Mouse (Mus musculus): ENCODE results near the gene Gpm6a. TPM values are rescaled to one million over a fixed set of nuclear protein-coding genes. Genes with fewer than 3 reads are reported as not detected.

Gene Gpm6a
- polyA plus RNA-seq (2014; fragmentation: Nextera tagmentation; extraction: Ambion mirVana) = 99.4 and 103 TPM in 2 replicates

- Histone ChIP-seq H3K4me3 (ENCODE audit: low read depth, low read length) (peak within 1 kb of the TSS; percentile 36), H3K27ac (ENCODE audit: low read depth, low read length) (peak within 1 kb of the TSS; percentile 79), H3K9ac (ENCODE audit: low read depth, low read length) (peak within 1 kb of the TSS; percentile 46; the same call in 1 of the 2 replicates), H3K4me1 (replicated peaks; ENCODE audit: control insufficient read depth, insufficient read depth, low read length) (no peaks in the 10 kb centered on the region; the same call in 1 of the 2 replicates), H3K4me2 (replicated peaks; ENCODE audit: low read depth, low read length) (peak within 1 kb of the TSS; percentile 38), H3K9me3 (ENCODE audit: control insufficient read depth, low read length) (no peaks in the 10 kb centered on the region), H3K27me3 (ENCODE audit: control insufficient read depth, insufficient read depth, low read length) (no peaks in the 10 kb centered on the region), H3K36me3 (ENCODE audit: control insufficient read depth, insufficient read depth, low read length) (no peaks in the 10 kb centered on the region)
- ATAC-seq (ENCODE audit: low FRiP score) = peak; percentile 89
- WGBS = 14% methylated on average over 13 of the region's 13 CpGs
- DNase-seq (ENCODE audit: low spot score) = peak; percentile 61
Measured at GRCm38 (mm10) chr8:54954741-54955455, at the start of gene Gpm6a. Gpm6a (plus strand) TSS chr8:54954843.

GRCm38 (mm10) chr8:54912891-54913290 lies 41.8 kb upstream of the Gpm6a start:
- Histone ChIP-seq H3K9ac (ENCODE audit: low read depth, low read length) (no peak overlapping the region), H3K36me3 (ENCODE audit: control insufficient read depth, insufficient read depth, low read length) (no peaks in the 10 kb centered on the region), H3K27me3 (ENCODE audit: control insufficient read depth, insufficient read depth, low read length) (no peaks in the 10 kb centered on the region), H3K4me1 (replicated peaks; ENCODE audit: control insufficient read depth, insufficient read depth, low read length) (no peaks in the 10 kb centered on the region), H3K4me3 (ENCODE audit: low read depth, low read length) (no peak overlapping the region), H3K9me3 (ENCODE audit: control insufficient read depth, low read length) (no peaks in the 10 kb centered on the region), H3K27ac (ENCODE audit: low read depth, low read length) (no peak overlapping the region), H3K4me2 (replicated peaks; ENCODE audit: low read depth, low read length) (no peak overlapping the region)
- 91% methylated on average over 2 of the region's 2 CpGs for WGBS
- ATAC-seq (ENCODE audit: low FRiP score) (no peak), DNase-seq (ENCODE audit: low spot score) (no peak)

GRCm38 (mm10) chr8:54917710-54918109 lies 36.9 kb upstream of the Gpm6a start:
- Histone ChIP-seq H3K4me3 (ENCODE audit: low read depth, low read length) (no peak overlapping the region), H3K27ac (ENCODE audit: low read depth, low read length) (no peak overlapping the region), H3K36me3 (ENCODE audit: control insufficient read depth, insufficient read depth, low read length) (no peaks in the 10 kb centered on the region), H3K9ac (ENCODE audit: low read depth, low read length) (no peak overlapping the region), H3K9me3 (ENCODE audit: control insufficient read depth, low read length) (no peaks in the 10 kb centered on the region), H3K4me2 (replicated peaks; ENCODE audit: low read depth, low read length) (no peak overlapping the region), H3K27me3 (ENCODE audit: control insufficient read depth, insufficient read depth, low read length) (no peaks in the 10 kb centered on the region), H3K4me1 (replicated peaks; ENCODE audit: control insufficient read depth, insufficient read depth, low read length) (no peaks in the 10 kb centered on the region)
- DNase-seq (ENCODE audit: low spot score) = no peak
- 0 out of 2 replicates have a peak, but pooled peaks have one; percentile 19 for ATAC-seq (ENCODE audit: low FRiP score)
- 56% methylated on average over 8 of the region's 9 CpGs for WGBS

- no peak overlapping the region for H3K4me3 ChIP-seq (ENCODE audit: low read depth, low read length)
- ATAC-seq (ENCODE audit: low FRiP score) (0 out of 2 replicates have a peak, but pooled peaks have one; percentile 23), DNase-seq (ENCODE audit: low spot score) (peak; percentile 11)
- WGBS = 51% methylated on average over 2 of the region's 2 CpGs
- no peaks in the 10 kb centered on the region for H3K27me3 ChIP-seq (ENCODE audit: control insufficient read depth, insufficient read depth, low read length)
- no peaks in the 10 kb centered on the region for H3K9me3 ChIP-seq (ENCODE audit: control insufficient read depth, low read length)
- no peak overlapping the region for H3K4me2 ChIP-seq (replicated peaks; ENCODE audit: low read depth, low read length)
- H3K4me1 ChIP-seq (replicated peaks; ENCODE audit: control insufficient read depth, insufficient read depth, low read length) = no peaks in the 10 kb centered on the region
- H3K9ac ChIP-seq (ENCODE audit: low read depth, low read length) = no peak overlapping the region
- no peaks in the 10 kb centered on the region for H3K36me3 ChIP-seq (ENCODE audit: control insufficient read depth, insufficient read depth, low read length)
- H3K27ac ChIP-seq (ENCODE audit: low read depth, low read length) = no peak overlapping the region
Measured at GRCm38 (mm10) chr8:54922160-54922855, 32.3 kb upstream of the Gpm6a start.

GRCm38 (mm10) chr8:54924936-54925335 lies 29.7 kb upstream of the Gpm6a start:
- Histone ChIP-seq H3K4me2 (replicated peaks; ENCODE audit: low read depth, low read length) (no peak overlapping the region), H3K27ac (ENCODE audit: low read depth, low read length) (no peak overlapping the region), H3K4me3 (ENCODE audit: low read depth, low read length) (no peak overlapping the region), H3K4me1 (replicated peaks; ENCODE audit: control insufficient read depth, insufficient read depth, low read length) (no peaks in the 10 kb centered on the region), H3K36me3 (ENCODE audit: control insufficient read depth, insufficient read depth, low read length) (no peaks in the 10 kb centered on the region), H3K27me3 (ENCODE audit: control insufficient read depth, insufficient read depth, low read length) (no peaks in the 10 kb centered on the region), H3K9me3 (ENCODE audit: control insufficient read depth, low read length) (no peaks in the 10 kb centered on the region), H3K9ac (ENCODE audit: low read depth, low read length) (no peak overlapping the region)
- DNase-seq (ENCODE audit: low spot score) = no peak
- 84% methylated on average over 3 of the region's 3 CpGs for WGBS
- ATAC-seq (ENCODE audit: low FRiP score) = no peak

GRCm38 (mm10) chr8:54932306-54932705 lies 22.3 kb upstream of the Gpm6a start:
- no peak overlapping the region for H3K27ac ChIP-seq (ENCODE audit: low read depth, low read length)
- whole genome bisulfite sequencing = 82% methylated on average over 2 of the region's 2 CpGs
- no peak overlapping the region for H3K4me3 ChIP-seq (ENCODE audit: low read depth, low read length)
- no peak overlapping the region for H3K9ac ChIP-seq (ENCODE audit: low read depth, low read length)
- H3K27me3 ChIP-seq (ENCODE audit: control insufficient read depth, insufficient read depth, low read length) = no peaks in the 10 kb centered on the region
- no peaks in the 10 kb centered on the region for H3K9me3 ChIP-seq (ENCODE audit: control insufficient read depth, low read length)
- H3K36me3 ChIP-seq (ENCODE audit: control insufficient read depth, insufficient read depth, low read length) = no peaks in the 10 kb centered on the region
- ATAC-seq (ENCODE audit: low FRiP score) (no peak), DNase-seq (ENCODE audit: low spot score) (no peak)
- H3K4me1 ChIP-seq (replicated peaks; ENCODE audit: control insufficient read depth, insufficient read depth, low read length) = no peaks in the 10 kb centered on the region
- H3K4me2 ChIP-seq (replicated peaks; ENCODE audit: low read depth, low read length) = no peak overlapping the region

- no peaks in the 10 kb centered on the region for H3K27me3 ChIP-seq (ENCODE audit: control insufficient read depth, insufficient read depth, low read length)
- no peak overlapping the region for H3K4me2 ChIP-seq (replicated peaks; ENCODE audit: low read depth, low read length)
- no peak for DNase-seq (ENCODE audit: low spot score)
- H3K4me1 ChIP-seq (replicated peaks; ENCODE audit: control insufficient read depth, insufficient read depth, low read length) = no peaks in the 10 kb centered on the region; the same call in 1 of the 2 replicates
- 85% methylated on average over 2 of the region's 2 CpGs for WGBS
- no peak for ATAC-seq (ENCODE audit: low FRiP score)
- H3K4me3 ChIP-seq (ENCODE audit: low read depth, low read length) = no peak overlapping the region
- no peaks in the 10 kb centered on the region for H3K9me3 ChIP-seq (ENCODE audit: control insufficient read depth, low read length)
- H3K36me3 ChIP-seq (ENCODE audit: control insufficient read depth, insufficient read depth, low read length) = no peaks in the 10 kb centered on the region
- no peak overlapping the region for H3K27ac ChIP-seq (ENCODE audit: low read depth, low read length)
- H3K9ac ChIP-seq (ENCODE audit: low read depth, low read length) = no peak overlapping the region
Measured at GRCm38 (mm10) chr8:54953351-54953750, 1.3 kb upstream of the Gpm6a start.

- H3K36me3 ChIP-seq (ENCODE audit: control insufficient read depth, insufficient read depth, low read length) = no peaks in the 10 kb centered on the region
- H3K9ac ChIP-seq (ENCODE audit: low read depth, low read length) = no peak overlapping the region
- DNase-seq (ENCODE audit: low spot score) (peak; percentile 23), ATAC-seq (ENCODE audit: low FRiP score) (peak; percentile 70)
- no peak overlapping the region for H3K4me3 ChIP-seq (ENCODE audit: low read depth, low read length)
- peak overlapping the region; percentile 38; the same call in 1 of the 2 replicates for H3K4me2 ChIP-seq (replicated peaks; ENCODE audit: low read depth, low read length)
- 41% methylated on average over 6 of the region's 6 CpGs for WGBS
- no peaks in the 10 kb centered on the region; the same call in 1 of the 2 replicates for H3K4me1 ChIP-seq (replicated peaks; ENCODE audit: control insufficient read depth, insufficient read depth, low read length)
- no peaks in the 10 kb centered on the region for H3K9me3 ChIP-seq (ENCODE audit: control insufficient read depth, low read length)
- H3K27ac ChIP-seq (ENCODE audit: low read depth, low read length) = peak overlapping the region; percentile 49; the same call in 1 of the 2 replicates
- no peaks in the 10 kb centered on the region for H3K27me3 ChIP-seq (ENCODE audit: control insufficient read depth, insufficient read depth, low read length)
Measured at GRCm38 (mm10) chr8:54954030-54954429, 613 bp upstream of the Gpm6a start.

Measured in hindbrain, embryonic 11.5 days (tissue).